Mouse (Mus musculus) liver, embryonic 14.5 days (tissue): Measurements from ENCODE around the gene Adgrl1. TPM values are rescaled to one million over a fixed set of nuclear protein-coding genes. Genes with fewer than 3 reads are reported as not detected.

ENCODE experiments used
- ATAC-seq: fragments of 200-750 bp; cut with Nextera tagmentation; 2 replicates; pipeline ENCODE4 v1.8.0; 2017; ENCODE audit warnings: moderate number of reproducible peaks, mild to moderate bottlenecking, moderate library complexity; ENCODE audit not compliant: insufficient read depth
- DNase-seq, 3 experiments: peaks; one replicate each; pipeline ENCODE4 v3.0.0-alpha.2; 2012 to 2013; ENCODE audit warnings: low read depth in 3 of 3, low spot score in 3 of 3
- H3K27ac ChIP-seq: fragments of 300-500 bp; sonication (generic); 2 replicates; pipeline ENCODE4 v1.5.1; 2014; ENCODE audit warnings: moderate library complexity, mild to moderate bottlenecking, control low read depth, inconsistent platforms
- H3K27me3 ChIP-seq: fragments of 300-500 bp; sonication (generic); 2 replicates; pipeline ENCODE4 v1.6.1; 2014; ENCODE audit warnings: mild to moderate bottlenecking, low read length, moderate library complexity; ENCODE audit not compliant: control insufficient read depth, insufficient read depth
- H3K36me3 ChIP-seq: fragments of 300-500 bp; sonication (generic); replicated peaks from 2 replicates; pipeline ENCODE4 v1.6.1; 2014; ENCODE audit warnings: low read depth; ENCODE audit not compliant: control insufficient read depth, insufficient read depth
- H3K4me1 ChIP-seq, 2 experiments: fragments of 200-500 bp in 1 of 2; fragments of 300-500 bp in 1 of 2; sonication (generic) in 1 of 2; replicated peaks; 2 replicates each; pipeline ENCODE4 v1.6.1; 2012 to 2014; ENCODE audit warnings: antibody characterized with exemption in 1 of 2, inconsistent platforms in 1 of 2, low read length in 1 of 2; ENCODE audit not compliant: control insufficient read depth in 2 of 2, insufficient read depth in 2 of 2
- H3K4me2 ChIP-seq: fragments of 300-500 bp; sonication (generic); 2 replicates; pipeline ENCODE4 v1.6.1; 2014; ENCODE audit warnings: low read depth, mild to moderate bottlenecking, control low read depth, moderate library complexity
- H3K4me3 ChIP-seq, 2 experiments: fragments of 200-500 bp in 1 of 2; fragments of 300-500 bp in 1 of 2; sonication (generic) in 1 of 2; 2 replicates each; pipeline ENCODE4 v1.5.1; 2012 to 2014; ENCODE audit warnings: low read depth in 2 of 2, low read length in 2 of 2, mild to moderate bottlenecking in 2 of 2, control low read depth in 1 of 2, inconsistent platforms in 1 of 2, moderate library complexity in 1 of 2; ENCODE audit not compliant: insufficient read depth in 1 of 2
- H3K9ac ChIP-seq: fragments of 300-500 bp; sonication (generic); replicated peaks from 2 replicates; pipeline ENCODE4 v1.6.1; 2014; ENCODE audit warnings: mild to moderate bottlenecking, control low read depth, moderate library complexity
- H3K9me3 ChIP-seq: fragments of 300-500 bp; sonication (generic); 2 replicates; pipeline ENCODE4 v1.6.1; 2016; ENCODE audit warnings: low read length, mixed read lengths; ENCODE audit not compliant: control insufficient read depth
- CTCF ChIP-seq: IDR thresholded peaks from 2 replicates; pipeline ENCODE4 v1.5.1; 2016; ENCODE audit warnings: antibody characterized with exemption, low read depth, control low read depth
- EP300 ChIP-seq: IDR thresholded peaks from 2 replicates; pipeline ENCODE4 v1.6.1; 2016; ENCODE audit warnings: antibody characterized with exemption, low read depth
- WGBS: fragments of 180-500 bp; shearing (Covaris S2); extraction: QIAGEN DNeasy Blood & Tissue Kit; methylation state at CpG from one replicate; pipeline ENCODE4 v1.1.7; 2014; ENCODE audit not compliant: insufficient replicate concordance; 5-methylcytosine and 5-hydroxymethylcytosine counted together
- polyA plus RNA-seq, 2 experiments: library from polyadenylated mRNA; depleted of rRNA in 1 of 2; stranded (reverse) in 1 of 2; unstranded in 1 of 2; fragments of >200 nt; fragmentation: Nextera tagmentation in 1 of 2; extraction: Ambion mirVana in 1 of 2; gene quantifications; 2 replicates each; pipeline versions ENCODE4 v1.2.1 to v1.2.3; 2012 to 2014

Gene Adgrl1
- polyA plus RNA-seq, 2 experiments = 1.2 to 4.5 TPM

- H3K4me1 ChIP-seq = peaks cover 0 to 17% of the 10 kb centered on the region in 2 experiments; a peak in 3 of 4 replicates
These were observed 72.5 kb downstream of the Adgrl1 start, which contains the start of gene Prkaca for GRCm38 (mm10) chr8:83972150-83973120. Prkaca (plus strand) TSS chr8:83972993.

GRCm38 (mm10) chr8:83973161-83974031 lies 73.5 kb downstream of the Adgrl1 start:
- DNase-seq = no peak

More at GRCm38 (mm10) chr8:83972150-83973120, 72.5 kb downstream of the Adgrl1 start, which contains the start of gene Prkaca:
- H3K27me3 ChIP-seq = no peaks in the 10 kb centered on the region
- peak within 1 kb of the TSS; percentile 24 for H3K27ac ChIP-seq
- peak; percentile 99 for ATAC-seq
- TF ChIP-seq EP300 = no peak
- TF ChIP-seq CTCF = no peak
- no peaks in the 10 kb centered on the region for H3K9me3 ChIP-seq
- WGBS = under 1% methylated on average over 89 of the region's 94 CpGs
- H3K9ac ChIP-seq = peak within 1 kb of the TSS; percentile 75
- H3K36me3 ChIP-seq = peaks cover 34% of the 10 kb centered on the region
- H3K4me2 ChIP-seq = peak within 1 kb of the TSS; percentile 99
- DNase-seq = peak; percentile 97 to 98 (median 98)
- peak within 1 kb of the TSS; percentile 73 to 84 for H3K4me3 ChIP-seq

GRCm38 (mm10) chr8:83974521-83974920 lies 74.6 kb downstream of the Adgrl1 start:
- H3K4me1 ChIP-seq = peaks cover 0 to 19% of the 10 kb centered on the region in 2 experiments; a peak in 3 of 4 replicates
- no peak overlapping the region for H3K4me3 ChIP-seq

More at GRCm38 (mm10) chr8:83973161-83974031, 73.5 kb downstream of the Adgrl1 start:
- H3K4me1 ChIP-seq = peaks cover 0 to 19% of the 10 kb centered on the region in 2 experiments; a peak in 3 of 4 replicates
- H3K36me3 ChIP-seq = peaks cover 24% of the 10 kb centered on the region
- no peak overlapping the region for H3K27ac ChIP-seq
- H3K9ac ChIP-seq = peak overlapping the region; percentile 75
- H3K9me3 ChIP-seq = no peaks in the 10 kb centered on the region
- TF ChIP-seq EP300 (no peak), CTCF (no peak)
- no peaks in the 10 kb centered on the region for H3K27me3 ChIP-seq
- 7% methylated on average over 37 of the region's 37 CpGs for WGBS
- peak overlapping the region; percentile 99 for H3K4me2 ChIP-seq
- peak overlapping the region; percentile 73 to 84 for H3K4me3 ChIP-seq
- ATAC-seq = peak; percentile 34

GRCm38 (mm10) chr8:83976101-83976630 lies 76.3 kb downstream of the Adgrl1 start:
- Histone ChIP-seq H3K4me3 (no peak overlapping the region), H3K9me3 (no peaks in the 10 kb centered on the region), H3K36me3 (peaks cover 4% of the 10 kb centered on the region), H3K27me3 (no peaks in the 10 kb centered on the region), H3K4me2 (no peak overlapping the region), H3K27ac (no peak overlapping the region), H3K4me1 (peaks cover 0 to 19% of the 10 kb centered on the region in 2 experiments; a peak in 3 of 4 replicates), H3K9ac (no peak overlapping the region)
- TF ChIP-seq CTCF = peak; percentile 82
- no peak for TF ChIP-seq EP300
- DNase-seq (no peak), ATAC-seq (no peak)
- WGBS = 71% methylated on average over 4 of the region's 4 CpGs

More at GRCm38 (mm10) chr8:83974521-83974920, 74.6 kb downstream of the Adgrl1 start:
- 66% methylated on average over 4 of the region's 4 CpGs for WGBS
- H3K27me3 ChIP-seq = no peaks in the 10 kb centered on the region
- H3K4me2 ChIP-seq = no peak overlapping the region
- TF ChIP-seq CTCF = no peak
- TF ChIP-seq EP300 = no peak
- H3K9me3 ChIP-seq = no peaks in the 10 kb centered on the region
- ATAC-seq (no peak), DNase-seq (no peak)
- H3K9ac ChIP-seq = no peak overlapping the region
- no peak overlapping the region for H3K27ac ChIP-seq
- H3K36me3 ChIP-seq = peaks cover 13% of the 10 kb centered on the region
